Mouse (Mus musculus): ENCODE data around the gene Kcnk1.

DNA sequence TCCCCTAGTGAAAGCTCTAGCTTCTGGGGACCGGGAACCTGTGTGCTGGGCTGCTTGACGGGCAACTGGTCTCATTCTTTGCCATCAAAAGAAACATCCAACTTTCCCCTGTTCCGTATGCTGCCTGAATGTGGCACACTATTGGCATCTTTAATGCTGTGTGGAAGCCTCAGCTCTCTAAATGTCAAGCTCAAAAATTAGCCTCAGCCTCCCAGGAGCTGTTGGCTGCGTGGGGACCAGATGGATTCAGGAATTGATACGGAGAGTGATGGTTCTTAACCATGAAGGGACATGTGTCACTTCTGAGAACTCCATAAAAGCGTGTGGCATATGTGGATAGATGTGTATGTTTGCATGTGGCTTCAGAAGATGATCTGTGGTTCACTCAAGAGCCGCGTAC lies 27.0 kb downstream of the Kcnk1 start:
- no peak for TF ChIP-seq CTCF (IDR thresholded peaks at IDR 0.05; ENCODE audit: control insufficient read depth, insufficient read depth, insufficient read length)
- TF ChIP-seq MYOG (IDR thresholded peaks at IDR 0.05; ENCODE audit: control insufficient read depth, extremely low read depth, insufficient read length): no peak
- TF ChIP-seq MAX (IDR thresholded peaks at IDR 0.05): no peak

Data from C2C12 (cell line).